Mouse (Mus musculus) lung, embryonic 16.5 days (tissue): ENCODE measurements at regions not wholly inside any gene's neighbourhood (a gene's known extent, or its start where the extent isn't known, plus 50 kb on each side); places are given as distances from the start of the nearest gene placed in this dataset.

Experiments used
- ATAC-seq: fragments of 200-750 bp; cut with Nextera tagmentation; 2 replicates; pipeline ENCODE4 v1.8.0; 2017; ENCODE audit warnings: low read depth, mild to moderate bottlenecking, moderate library complexity
- H3K27ac ChIP-seq: fragments of 300-500 bp; sonication (generic); 2 replicates; pipeline ENCODE4 v1.5.1; 2014; ENCODE audit warnings: mild to moderate bottlenecking, control low read depth, low read length
- H3K27me3 ChIP-seq: fragments of 300-500 bp; sonication (generic); 2 replicates; pipeline ENCODE4 v1.6.1; 2014; ENCODE audit warnings: low read depth, low read length, mixed read lengths; ENCODE audit not compliant: control insufficient read depth, insufficient read depth
- H3K36me3 ChIP-seq: fragments of 300-500 bp; sonication (generic); 2 replicates; pipeline ENCODE4 v1.6.1; 2014; ENCODE audit warnings: low read length; ENCODE audit not compliant: control insufficient read depth, insufficient read depth
- H3K4me1 ChIP-seq: fragments of 300-500 bp; sonication (generic); replicated peaks from 2 replicates; pipeline ENCODE4 v1.6.1; 2014; ENCODE audit warnings: low read length, mixed read lengths; ENCODE audit not compliant: control insufficient read depth, insufficient read depth
- H3K4me2 ChIP-seq: fragments of 300-500 bp; sonication (generic); 2 replicates; pipeline ENCODE4 v1.6.1; 2014; ENCODE audit warnings: low read depth, low read length, control low read depth
- H3K4me3 ChIP-seq: fragments of 300-500 bp; sonication (generic); 2 replicates; pipeline ENCODE4 v1.5.1; 2014; ENCODE audit warnings: mild to moderate bottlenecking, low read length, control low read depth
- H3K9ac ChIP-seq: fragments of 300-500 bp; sonication (generic); 2 replicates; pipeline ENCODE4 v1.6.1; 2014; ENCODE audit warnings: low read length, control low read depth
- H3K9me3 ChIP-seq: fragments of 300-500 bp; sonication (generic); 2 replicates; pipeline ENCODE4 v1.6.1; 2016; ENCODE audit warnings: low read length; ENCODE audit not compliant: control insufficient read depth
- WGBS: fragments of 180-500 bp; shearing (Covaris S2); extraction: QIAGEN DNeasy Blood & Tissue Kit; methylation state at CpG from one replicate; pipeline ENCODE4 v1.1.7; 2014; 5-methylcytosine and 5-hydroxymethylcytosine counted together

GRCm38 (mm10) chr1:32858040-32858439 lies 310.9 kb upstream of the Gm5415 start:
- Histone ChIP-seq H3K9ac (no peak overlapping the region), H3K27me3 (no peaks in the 10 kb centered on the region), H3K27ac (no peak overlapping the region), H3K9me3 (no peaks in the 10 kb centered on the region), H3K4me3 (no peak overlapping the region), H3K4me2 (no peak overlapping the region), H3K36me3 (no peaks in the 10 kb centered on the region), H3K4me1 (no peaks in the 10 kb centered on the region)
- no peak for ATAC-seq
- WGBS: 54% methylated on average over 1 of the region's 1 CpGs
